Mouse (Mus musculus): ENCODE measurements around the gene Olfr1224-ps1. TPM values are rescaled to one million over a fixed set of nuclear protein-coding genes. Genes with fewer than 3 reads are reported as not detected.
"Not testable (repeated sequence)": the region's sequence is repeated elsewhere in the genome, so short reads cannot be mapped to it uniquely, and the experiment has no call there.

The Olfr1224-ps1 gene
- total RNA-seq (2021) = not detected
- long read RNA-seq, experiment 1 = 0 reads
- long read RNA-seq, experiment 2 = 0 reads

- not testable (repeated sequence) for DNase-seq (ENCODE audit: low spot score in 2 of 2)
Measured at GRCm38 (mm10) chr2:89163991-89164390, at the start of gene Olfr1224-ps1. TSS of gene Olfr1224-ps1 (minus strand) at chr2:89164091.

GRCm38 (mm10) chr2:89199948-89200347 is 36.1 kb upstream of the Olfr1224-ps1 start, which contains the start of gene Olfr1226:
TSS of gene Olfr1226 (minus strand) at chr2:89200048.
- DNase-seq (ENCODE audit: low spot score in 2 of 2) = no peak

DNA sequence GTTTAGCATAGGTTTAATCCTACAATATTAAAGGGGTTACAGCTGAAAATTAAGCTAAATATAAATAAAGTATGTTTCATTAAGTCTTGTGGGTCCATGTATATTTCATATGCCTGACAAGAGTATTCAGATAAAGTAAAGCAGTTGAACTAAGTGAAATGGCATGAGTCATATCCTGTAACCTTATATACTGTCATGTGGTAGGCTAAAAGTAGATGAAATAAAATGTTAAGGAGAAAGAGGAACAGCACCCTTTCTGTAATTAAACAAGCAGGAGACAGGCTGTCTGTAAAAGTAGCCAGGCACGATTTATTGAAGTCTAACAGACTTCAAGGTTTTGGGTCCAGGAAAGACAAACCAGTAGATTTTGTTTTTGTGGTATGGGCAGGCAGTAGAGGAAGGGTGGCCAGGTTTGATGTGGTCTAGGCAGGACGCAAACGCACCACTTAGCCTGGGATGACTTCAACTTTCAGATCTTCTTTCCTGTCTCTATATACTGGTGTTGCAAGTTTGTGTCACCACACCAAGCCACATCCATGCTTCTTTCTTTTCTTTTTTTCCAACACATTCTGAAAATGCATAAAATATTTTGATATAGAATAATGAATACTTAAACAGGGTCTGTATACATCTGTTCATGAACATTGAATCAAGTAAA is 32.6 kb upstream of the Olfr1224-ps1 start:
- DNase-seq (ENCODE audit: low spot score in 2 of 2) = no peak

DNA sequence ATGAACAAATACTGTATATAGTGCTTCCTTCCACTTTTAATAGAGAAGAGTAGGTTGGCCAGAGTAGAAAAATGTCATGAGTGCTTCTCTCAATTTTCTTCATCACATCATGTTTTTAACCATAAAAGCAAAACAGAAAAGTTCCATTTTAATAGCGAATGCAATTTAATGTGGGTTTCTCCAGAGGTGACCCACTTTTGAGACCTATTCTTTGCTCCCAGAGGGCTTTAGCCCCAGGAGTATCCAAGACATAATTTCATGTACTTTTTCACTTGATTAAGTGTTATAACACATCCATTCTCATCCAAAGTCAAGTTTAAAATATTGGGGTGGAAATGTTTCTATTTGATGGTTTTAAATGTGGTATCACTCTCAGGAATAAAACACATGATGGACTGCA is 10.7 kb upstream of the Olfr1224-ps1 start, which contains the start of gene Olfr1225:
Gene Olfr1225 (minus strand): TSS at position 101 of the 400 bp plus-strand sequence.
- no peak for DNase-seq (ENCODE audit: low spot score in 2 of 2)

GRCm38 (mm10) chr2:89164711-89165110 is 820 bp upstream of the Olfr1224-ps1 start:
- not testable (repeated sequence) for DNase-seq (ENCODE audit: low spot score in 2 of 2)

DNA sequence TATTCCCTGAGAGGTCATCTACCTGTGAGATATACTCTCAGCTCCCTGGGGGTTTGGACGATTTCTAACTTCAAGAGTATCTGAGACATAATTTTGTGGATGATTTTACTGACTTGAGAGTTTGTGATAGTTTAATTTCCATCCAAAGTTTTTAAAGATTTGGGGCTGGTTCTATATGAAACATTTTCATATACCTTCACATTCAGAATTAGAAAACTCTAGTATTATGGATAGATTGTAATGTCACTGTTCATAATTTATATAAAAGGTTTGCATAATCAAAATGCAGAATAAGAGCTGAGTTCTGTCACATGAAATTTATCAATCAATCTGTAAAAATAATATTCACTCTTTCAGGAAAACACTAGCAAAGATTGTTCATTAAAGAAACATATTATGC is 12.4 kb downstream of the Olfr1224-ps1 start, which contains the start of gene Olfr1223:
Gene Olfr1223 (minus strand): TSS at position 101 of the 400 bp plus-strand sequence.
- no peak for DNase-seq (ENCODE audit: low spot score in 2 of 2)

DNA sequence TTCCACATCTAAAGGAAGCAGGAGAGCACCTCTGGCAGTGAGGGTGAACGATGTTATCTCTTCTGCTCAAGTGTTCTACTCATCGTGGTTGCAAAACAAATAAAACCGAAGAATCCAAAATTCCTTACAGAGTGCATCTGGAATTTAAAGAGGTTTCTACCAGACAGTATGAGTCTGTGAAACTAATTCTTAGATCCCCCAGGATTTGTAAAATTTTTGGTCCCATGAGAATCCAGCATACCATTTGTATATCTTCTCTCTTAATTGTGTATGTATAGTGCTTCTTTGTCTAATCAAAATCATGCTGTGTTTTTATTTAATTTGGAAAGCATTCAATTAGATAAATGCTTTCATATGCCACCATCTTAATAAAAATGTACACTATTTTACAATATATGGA is 30.9 kb downstream of the Olfr1224-ps1 start, which contains the start of gene Olfr1222:
Gene Olfr1222 (minus strand): TSS at position 101 of the 400 bp plus-strand sequence.
- DNase-seq (ENCODE audit: low spot score in 2 of 2) = no peak

DNA sequence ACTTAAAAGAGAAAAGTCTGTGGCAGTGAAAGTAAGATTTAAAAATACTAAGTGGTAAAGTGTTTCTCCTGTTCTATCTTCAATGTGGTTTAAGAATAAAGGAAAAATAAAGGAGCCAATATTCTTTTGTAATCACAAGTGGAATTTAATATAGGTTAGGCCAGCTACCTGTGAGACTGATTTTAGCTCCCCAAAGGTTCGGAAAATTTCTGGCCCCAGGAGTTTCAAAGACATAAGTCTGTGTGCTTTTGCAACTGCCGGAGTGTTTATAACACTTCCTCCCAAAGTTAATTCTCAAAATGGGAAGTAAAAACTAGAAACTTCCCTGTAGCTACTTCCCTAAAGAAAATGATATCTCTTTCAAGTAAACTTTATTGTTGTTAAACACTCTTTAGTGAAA is 46.7 kb downstream of the Olfr1224-ps1 start, which contains the start of gene Olfr1221:
Gene Olfr1221 (minus strand): TSS at position 101 of the 400 bp plus-strand sequence.
- no peak for DNase-seq (ENCODE audit: low spot score in 2 of 2)

GRCm38 (mm10) chr2:89106735-89107134 is 57.2 kb downstream of the Olfr1224-ps1 start, which contains the start of gene Olfr1220:
TSS of gene Olfr1220 (minus strand) at chr2:89106835.
- no peak for DNase-seq (ENCODE audit: low spot score in 2 of 2)

DNA sequence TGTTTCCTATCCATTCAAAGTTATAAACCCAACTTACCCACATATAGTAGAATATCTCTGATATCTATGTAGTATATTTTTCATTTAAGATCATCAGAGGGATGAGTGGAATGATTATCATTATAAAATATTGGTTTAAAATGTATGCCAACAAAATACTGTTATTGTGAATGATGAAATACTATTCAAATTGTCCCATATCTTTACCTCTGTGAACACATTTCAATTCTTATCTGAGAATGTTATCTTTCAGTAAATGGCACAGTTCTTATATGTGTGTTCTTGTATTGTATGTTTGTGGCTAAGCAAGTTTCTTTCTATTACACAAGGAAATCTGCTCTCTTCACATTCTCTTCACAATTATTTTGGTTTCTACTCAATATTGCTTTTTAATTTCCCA is 58.2 kb downstream of the Olfr1224-ps1 start:
- no peak for DNase-seq (ENCODE audit: low spot score in 2 of 2)

Other genes starting within 250 kb of the Olfr1224-ps1 start
- gene Olfr1209, start 248.9 kb downstream of the Olfr1224-ps1 start, total RNA-seq (2021) = not detected
- not detected for gene Olfr1211, start 226.0 kb downstream of the Olfr1224-ps1 start, total RNA-seq (2021)
- gene Olfr1212, start 210.1 kb downstream of the Olfr1224-ps1 start, total RNA-seq (2021) = not detected
- gene Gm13762, start 183.8 kb downstream of the Olfr1224-ps1 start, total RNA-seq (2021) = not detected
- gene Olfr1214, start 171.4 kb downstream of the Olfr1224-ps1 start, total RNA-seq (2021) = not detected
- gene Olfr1215, start 157.1 kb downstream of the Olfr1224-ps1 start, total RNA-seq (2021) = not detected
- not detected for gene Olfr1216, start 145.8 kb downstream of the Olfr1224-ps1 start, total RNA-seq (2021)
- not detected for gene Olfr1217, start 132.0 kb downstream of the Olfr1224-ps1 start, total RNA-seq (2021)
- gene Olfr1218, start 102.9 kb downstream of the Olfr1224-ps1 start, total RNA-seq (2021) = not detected
- not detected for gene Olfr1219, start 80.6 kb downstream of the Olfr1224-ps1 start, total RNA-seq (2021)
- gene Olfr1220, start 57.3 kb downstream of the Olfr1224-ps1 start, total RNA-seq (2021) = not detected
- not detected for gene Olfr1221, start 46.8 kb downstream of the Olfr1224-ps1 start, total RNA-seq (2021)
- gene Olfr1222, start 31.0 kb downstream of the Olfr1224-ps1 start, total RNA-seq (2021) = not detected
- gene Olfr1223, start 12.5 kb downstream of the Olfr1224-ps1 start, total RNA-seq (2021) = not detected
- not detected for gene Olfr1225, start 10.6 kb upstream of the Olfr1224-ps1 start, total RNA-seq (2021)
- gene Olfr1226, start 36.0 kb upstream of the Olfr1224-ps1 start, total RNA-seq (2021) = not detected
- not detected for gene Olfr1228, start 90.0 kb upstream of the Olfr1224-ps1 start, total RNA-seq (2021)
- not detected for gene Olfr1229, start 123.9 kb upstream of the Olfr1224-ps1 start, total RNA-seq (2021)
- gene Olfr1230, start 133.2 kb upstream of the Olfr1224-ps1 start, total RNA-seq (2021) = not detected
- gene Olfr1231, start 143.0 kb upstream of the Olfr1224-ps1 start, total RNA-seq (2021) = not detected
- gene Olfr1232, start 165.6 kb upstream of the Olfr1224-ps1 start, total RNA-seq (2021) = not detected
- gene Olfr1233, start 178.3 kb upstream of the Olfr1224-ps1 start, total RNA-seq (2021) = not detected
- not detected for gene Olfr1234, start 200.8 kb upstream of the Olfr1224-ps1 start, total RNA-seq (2021)
- gene Olfr1238, start 245.6 kb upstream of the Olfr1224-ps1 start, total RNA-seq (2021) = not detected

Measured in adrenal gland, postnatal 4 days (tissue).